Mouse (Mus musculus) limb, embryonic 14.5 days (tissue): Measurements from ENCODE around the gene Bcl11b. TPM values are rescaled to one million over a fixed set of nuclear protein-coding genes. Genes with fewer than 3 reads are reported as not detected.

Source experiments
- ATAC-seq: fragments of 200-750 bp; cut with Nextera tagmentation; 2 replicates; pipeline ENCODE4 v1.8.0; 2017; ENCODE audit warnings: low read depth, moderate number of reproducible peaks, moderate TSS enrichment; ENCODE audit not compliant: low FRiP score
- DNase-seq: peaks from one replicate; pipeline ENCODE4 v3.0.0-alpha.2; 2015; ENCODE audit warnings: low spot score
- H3K27ac ChIP-seq: fragments of 300-500 bp; sonication (generic); replicated peaks from 2 replicates; pipeline ENCODE4 v1.5.1; 2014; ENCODE audit warnings: low read depth, mild to moderate bottlenecking, low read length, moderate library complexity, mixed read lengths
- H3K27me3 ChIP-seq: fragments of 300-500 bp; sonication (generic); 2 replicates; pipeline ENCODE4 v1.6.1; 2014; ENCODE audit warnings: low read length, mixed read lengths; ENCODE audit not compliant: control insufficient read depth, insufficient read depth
- H3K36me3 ChIP-seq: fragments of 300-500 bp; sonication (generic); 2 replicates; pipeline ENCODE4 v1.6.1; 2014; ENCODE audit warnings: mild to moderate bottlenecking, low read length, moderate library complexity, mixed read lengths; ENCODE audit not compliant: control insufficient read depth, insufficient read depth
- H3K4me1 ChIP-seq: fragments of 300-500 bp; sonication (generic); 2 replicates; pipeline ENCODE4 v1.6.1; 2014; ENCODE audit warnings: antibody characterized with exemption, low read length, mixed read lengths; ENCODE audit not compliant: control insufficient read depth, insufficient read depth
- H3K4me2 ChIP-seq: fragments of 300-500 bp; sonication (generic); replicated peaks from 2 replicates; pipeline ENCODE4 v1.6.1; 2014; ENCODE audit warnings: low read depth, mild to moderate bottlenecking, low read length, moderate library complexity; ENCODE audit not compliant: severe bottlenecking
- H3K4me3 ChIP-seq: fragments of 300-500 bp; sonication (generic); replicated peaks from 2 replicates; pipeline ENCODE4 v1.5.1; 2014; ENCODE audit warnings: low read length
- H3K9ac ChIP-seq: fragments of 300-500 bp; sonication (generic); 2 replicates; pipeline ENCODE4 v1.6.1; 2014; ENCODE audit warnings: mild to moderate bottlenecking, low read depth, low read length, moderate library complexity; ENCODE audit not compliant: severe bottlenecking
- H3K9me3 ChIP-seq: fragments of 300-500 bp; sonication (generic); 2 replicates; pipeline ENCODE4 v1.6.1; 2016; ENCODE audit warnings: low read length; ENCODE audit not compliant: control insufficient read depth
- POLR2A ChIP-seq: fragments of 200-500 bp; IDR thresholded peaks from 2 replicates; pipeline ENCODE4 v1.8.0; 2012; ENCODE audit warnings: inconsistent platforms, mild to moderate bottlenecking, moderate library complexity, borderline replicate concordance; ENCODE audit not compliant: insufficient read depth, insufficient read length; ENCODE audit errors: extremely low read depth
- WGBS: fragments of 180-500 bp; shearing (Covaris S2); extraction: QIAGEN DNeasy Blood & Tissue Kit; methylation state at CpG from one replicate; pipeline ENCODE4 v1.1.7; 2014; 5-methylcytosine and 5-hydroxymethylcytosine counted together
- polyA plus RNA-seq, 2 experiments: library from polyadenylated mRNA; depleted of rRNA in 1 of 2; stranded (reverse) in 1 of 2; unstranded in 1 of 2; fragments of >200 nt; fragmentation: Nextera tagmentation in 1 of 2; extraction: Ambion mirVana in 1 of 2; gene quantifications; 2 replicates each; pipeline versions ENCODE4 v1.2.1 to v1.2.3; 2012 to 2014

Gene Bcl11b
- polyA plus RNA-seq, 2 experiments, result 16.0 to 26.7 TPM

DNA sequence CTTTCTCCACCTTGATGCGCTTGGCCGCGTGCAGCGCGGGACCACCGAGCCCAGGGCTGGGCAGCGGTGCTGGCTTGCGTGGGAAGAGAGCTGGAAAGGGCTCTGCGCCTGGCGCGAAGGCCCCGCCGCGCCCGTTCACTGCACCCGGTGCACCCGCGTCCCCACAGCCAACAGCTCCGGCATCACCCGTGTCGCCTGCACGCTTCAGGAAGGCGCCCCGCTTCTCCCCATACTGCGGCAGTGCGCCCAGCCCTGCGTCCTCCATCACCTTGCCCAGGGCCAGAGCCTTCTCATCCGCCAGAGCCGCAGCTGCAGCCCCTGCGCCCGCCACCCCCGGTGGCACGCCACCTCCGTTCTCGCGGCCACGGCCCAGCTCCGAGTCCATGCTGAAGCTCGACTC lies 87.4 kb downstream of the Bcl11b start:
- H3K4me2 ChIP-seq, result no peak overlapping the region
- H3K4me1 ChIP-seq, result peaks cover 9% of the 10 kb centered on the region
- peaks cover 20% of the 10 kb centered on the region; the same call in 1 of the 2 replicates for H3K9me3 ChIP-seq
- no peak overlapping the region for H3K4me3 ChIP-seq
- H3K27ac ChIP-seq, result no peak overlapping the region
- H3K9ac ChIP-seq, result no peak overlapping the region
- ATAC-seq (no peak), DNase-seq (no peak)
- WGBS, result 95% methylated on average over 25 of the region's 39 CpGs
- no peaks in the 10 kb centered on the region for H3K27me3 ChIP-seq
- H3K36me3 ChIP-seq, result peaks cover 22% of the 10 kb centered on the region
- TF ChIP-seq POLR2A, result no peak

DNA sequence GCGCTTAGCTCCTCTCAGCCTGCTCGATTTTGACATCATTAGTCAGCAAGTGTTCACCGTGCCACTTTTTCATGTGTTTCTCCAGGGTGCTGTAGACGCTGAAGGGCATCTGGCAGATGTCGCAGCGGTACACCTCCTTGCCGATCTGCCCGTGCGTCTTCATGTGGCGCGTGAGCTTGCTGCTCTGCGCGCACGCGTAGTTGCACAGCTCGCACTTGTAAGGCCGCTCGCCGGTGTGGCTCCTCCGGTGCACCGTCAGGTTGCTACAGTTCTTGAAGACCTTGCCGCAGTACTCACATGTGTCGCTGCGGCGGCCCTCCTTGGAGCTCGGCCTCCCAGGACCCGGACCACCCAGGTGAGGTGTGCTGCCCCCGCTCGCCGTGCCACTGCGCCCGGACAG lies 88.0 kb downstream of the Bcl11b start:
- DNase-seq (no peak), ATAC-seq (no peak)
- 95% methylated on average over 32 of the region's 32 CpGs for WGBS
- Histone ChIP-seq H3K9ac (no peak overlapping the region), H3K4me3 (no peak overlapping the region), H3K36me3 (peaks cover 22% of the 10 kb centered on the region), H3K4me2 (no peak overlapping the region), H3K27me3 (no peaks in the 10 kb centered on the region), H3K9me3 (peaks cover 20% of the 10 kb centered on the region; the same call in 1 of the 2 replicates), H3K4me1 (peaks cover 6% of the 10 kb centered on the region), H3K27ac (no peak overlapping the region)
- TF ChIP-seq POLR2A, result no peak

DNA sequence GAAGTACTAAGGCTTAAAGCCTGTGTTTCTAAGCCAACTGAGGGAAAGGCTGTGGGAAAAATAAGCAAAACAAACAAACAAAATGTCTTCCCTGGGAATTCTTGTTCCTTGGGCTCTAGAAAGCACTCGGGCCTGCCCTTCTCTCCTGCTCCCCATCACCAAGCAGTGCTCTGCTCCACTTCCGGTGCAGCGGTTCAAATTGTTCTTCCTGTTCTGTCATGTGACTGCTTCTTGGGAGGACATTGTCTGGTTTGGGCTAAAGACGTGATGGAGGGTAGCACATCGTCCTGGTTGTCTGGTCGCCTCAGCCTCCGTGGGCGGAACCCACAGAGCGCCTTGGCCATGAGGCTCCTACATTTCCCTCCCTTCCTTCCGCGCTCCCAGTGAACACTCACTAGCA lies 94.6 kb downstream of the Bcl11b start:
- Histone ChIP-seq H3K36me3 (no peaks in the 10 kb centered on the region), H3K9me3 (peaks cover 4% of the 10 kb centered on the region; the same call in 1 of the 2 replicates), H3K27ac (no peak overlapping the region), H3K27me3 (no peaks in the 10 kb centered on the region), H3K4me3 (no peak overlapping the region), H3K9ac (no peak overlapping the region), H3K4me1 (peaks cover 6% of the 10 kb centered on the region), H3K4me2 (no peak overlapping the region)
- TF ChIP-seq POLR2A, result no peak
- DNase-seq, result no peak
- ATAC-seq, result no peak
- WGBS, result 80% methylated on average over 11 of the region's 11 CpGs

DNA sequence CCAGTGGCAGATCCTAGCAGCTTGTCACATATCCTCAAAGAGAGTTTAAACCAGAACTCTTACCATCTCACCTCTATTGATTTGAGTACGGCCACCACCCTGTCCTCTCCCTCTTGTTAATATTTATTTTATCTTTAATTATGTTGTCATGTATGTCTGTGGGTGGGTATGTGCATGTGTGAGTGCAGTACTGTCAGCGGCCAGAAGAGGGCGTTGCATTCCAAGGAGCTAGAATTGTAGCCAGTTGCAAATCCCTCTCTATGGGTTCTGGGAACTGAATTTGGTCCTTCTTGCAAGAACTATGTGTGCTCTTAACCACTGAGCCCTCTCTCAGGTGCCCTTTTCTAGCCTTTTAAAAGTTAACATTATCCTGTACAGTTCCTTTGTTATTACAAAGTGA lies 98.1 kb downstream of the Bcl11b start:
- no peak for ATAC-seq
- Histone ChIP-seq H3K4me2 (no peak overlapping the region), H3K4me1 (no peaks in the 10 kb centered on the region), H3K9me3 (peaks cover 4% of the 10 kb centered on the region; the same call in 1 of the 2 replicates), H3K27me3 (no peaks in the 10 kb centered on the region), H3K27ac (no peak overlapping the region), H3K36me3 (no peaks in the 10 kb centered on the region), H3K9ac (no peak overlapping the region), H3K4me3 (no peak overlapping the region)
- DNase-seq, result no peak
- TF ChIP-seq POLR2A, result no peak
- WGBS, result 97% methylated on average over 3 of the region's 3 CpGs

DNA sequence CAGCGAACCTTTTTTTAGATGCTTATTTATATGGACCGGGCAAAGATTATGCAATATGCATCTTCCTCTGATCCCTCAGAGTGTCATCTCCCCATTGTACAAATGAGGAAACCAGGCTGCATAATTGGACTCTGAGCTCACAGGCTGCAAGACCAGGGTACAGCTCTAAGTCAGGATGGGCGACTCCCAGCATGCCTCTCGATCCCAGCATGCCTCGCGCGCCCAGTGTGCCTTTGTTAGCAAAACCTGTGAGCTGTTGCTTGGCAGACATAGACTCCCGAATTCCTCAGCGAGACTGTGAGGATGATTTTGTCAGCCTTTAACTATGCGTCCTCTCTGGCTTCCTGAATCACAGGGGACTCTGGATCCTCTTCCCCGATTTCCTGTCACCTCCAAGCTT lies 98.9 kb downstream of the Bcl11b start:
- Histone ChIP-seq H3K9ac (no peak overlapping the region), H3K27me3 (no peaks in the 10 kb centered on the region), H3K9me3 (peaks cover 4% of the 10 kb centered on the region; the same call in 1 of the 2 replicates), H3K4me1 (no peaks in the 10 kb centered on the region), H3K36me3 (no peaks in the 10 kb centered on the region), H3K4me2 (no peak overlapping the region), H3K4me3 (no peak overlapping the region), H3K27ac (no peak overlapping the region)
- 91% methylated on average over 11 of the region's 11 CpGs for WGBS
- ATAC-seq (no peak), DNase-seq (no peak)
- no peak for TF ChIP-seq POLR2A

DNA sequence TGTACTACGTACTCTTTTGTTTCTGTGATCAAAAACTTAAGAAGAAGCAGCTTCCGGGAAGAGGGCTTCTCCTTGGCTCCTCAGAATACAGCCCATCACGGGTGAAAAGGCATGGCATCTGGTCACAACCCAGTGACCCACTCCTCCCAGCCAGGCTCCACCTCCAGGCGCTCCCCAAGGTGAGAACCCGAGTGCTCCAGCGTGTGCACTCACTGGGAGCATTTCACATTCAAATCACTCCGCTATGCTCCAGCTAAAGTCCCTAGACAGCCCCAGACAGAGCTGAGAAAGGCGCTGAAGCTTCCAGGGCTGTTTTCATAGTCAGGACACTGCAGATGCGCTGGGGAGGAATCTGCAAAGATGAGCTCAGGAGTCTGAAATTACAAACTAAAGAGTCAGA lies 99.5 kb downstream of the Bcl11b start:
- H3K4me2 ChIP-seq, result no peak overlapping the region
- H3K4me3 ChIP-seq, result no peak overlapping the region
- H3K9me3 ChIP-seq, result peaks cover 4% of the 10 kb centered on the region; the same call in 1 of the 2 replicates
- ATAC-seq (no peak), DNase-seq (no peak)
- H3K27me3 ChIP-seq, result no peaks in the 10 kb centered on the region
- H3K9ac ChIP-seq, result no peak overlapping the region
- no peak overlapping the region for H3K27ac ChIP-seq
- no peak for TF ChIP-seq POLR2A
- WGBS, result 46% methylated on average over 9 of the region's 9 CpGs
- H3K36me3 ChIP-seq, result no peaks in the 10 kb centered on the region
- H3K4me1 ChIP-seq, result no peaks in the 10 kb centered on the region
